Mouse (Mus musculus): ENCODE measurements around the gene Tmem256. TPM values are rescaled to one million over a fixed set of nuclear protein-coding genes. Genes with fewer than 3 reads are reported as not detected.

Tmem256 gene
- polyA plus RNA-seq, 1 experiment from 2014 or later = 434 TPM

Small RNAs within 50 kb of the gene (microRNA-seq; reads per million reads assigned to microRNA genes)
- gene Mir6924 = not detected

Other genes with a start within 250 kb of the Tmem256 start
- 8.4 and 10.1 TPM in 2 replicates for gene Atp1b2, start 232.6 kb upstream of the Tmem256 start, polyA plus RNA-seq (2015; fragmentation: Nextera tagmentation; extraction: Ambion mirVana)
- not detected in 2 replicates for gene Shbg, start 220.6 kb upstream of the Tmem256 start, polyA plus RNA-seq (2015; fragmentation: Nextera tagmentation; extraction: Ambion mirVana)
- 17.8 and 18.6 TPM in 2 replicates for gene Sat2, start 216.5 kb upstream of the Tmem256 start, polyA plus RNA-seq (2015; fragmentation: Nextera tagmentation; extraction: Ambion mirVana)
- 26.7 and 27.8 TPM in 2 replicates for gene Fxr2, start 205.5 kb upstream of the Tmem256 start, polyA plus RNA-seq (2015; fragmentation: Nextera tagmentation; extraction: Ambion mirVana)
- 0.24 and 0.25 TPM in 2 replicates for gene Sox15, start 183.2 kb upstream of the Tmem256 start, polyA plus RNA-seq (2015; fragmentation: Nextera tagmentation; extraction: Ambion mirVana)
- 66.2 and 66.7 TPM in 2 replicates for gene Mpdu1, start 175.9 kb upstream of the Tmem256 start, polyA plus RNA-seq (2015; fragmentation: Nextera tagmentation; extraction: Ambion mirVana)
- 11.5 and 11.8 TPM in 2 replicates for gene Cd68, start 172.4 kb upstream of the Tmem256 start, polyA plus RNA-seq (2015; fragmentation: Nextera tagmentation; extraction: Ambion mirVana)
- gene Eif4a1, start 166.1 kb upstream of the Tmem256 start, polyA plus RNA-seq (2015; fragmentation: Nextera tagmentation; extraction: Ambion mirVana) = 595 and 603 TPM in 2 replicates
- gene Senp3, start 156.4 kb upstream of the Tmem256 start, polyA plus RNA-seq (2015; fragmentation: Nextera tagmentation; extraction: Ambion mirVana) = 72.5 and 81.1 TPM in 2 replicates
- gene Tnfsf13, start 152.7 kb upstream of the Tmem256 start, polyA plus RNA-seq (2015; fragmentation: Nextera tagmentation; extraction: Ambion mirVana) = 1.0 and 1.1 TPM in 2 replicates
- 8.3 and 8.9 TPM in 2 replicates for gene Tnfsf12, start 142.7 kb upstream of the Tmem256 start, polyA plus RNA-seq (2015; fragmentation: Nextera tagmentation; extraction: Ambion mirVana)
- 4.3 and 5.9 TPM in 2 replicates for gene Tnfsfm13, start 142.4 kb upstream of the Tmem256 start, polyA plus RNA-seq (2015; fragmentation: Nextera tagmentation; extraction: Ambion mirVana)
- 26.7 and 31.6 TPM in 2 replicates for gene Polr2a, start 79.9 kb upstream of the Tmem256 start, polyA plus RNA-seq (2015; fragmentation: Nextera tagmentation; extraction: Ambion mirVana)
- gene Slc35g3, start 76.5 kb upstream of the Tmem256 start, polyA plus RNA-seq (2015; fragmentation: Nextera tagmentation; extraction: Ambion mirVana) = 0.19 and 0.26 TPM in 2 replicates
- gene Zbtb4, start 72.6 kb upstream of the Tmem256 start, polyA plus RNA-seq (2015; fragmentation: Nextera tagmentation; extraction: Ambion mirVana) = 2.6 and 3.0 TPM in 2 replicates
- 15.7 and 15.8 TPM in 2 replicates for gene Chrnb1, start 42.6 kb upstream of the Tmem256 start, polyA plus RNA-seq (2015; fragmentation: Nextera tagmentation; extraction: Ambion mirVana)
- 1.2 and 1.3 TPM in 2 replicates for gene Fgf11, start 36.7 kb upstream of the Tmem256 start, polyA plus RNA-seq (2015; fragmentation: Nextera tagmentation; extraction: Ambion mirVana)
- 6.3 and 7.3 TPM in 2 replicates for gene Tmem102, start 32.9 kb upstream of the Tmem256 start, polyA plus RNA-seq (2015; fragmentation: Nextera tagmentation; extraction: Ambion mirVana)
- gene Gm39566, start 23.2 kb upstream of the Tmem256 start, polyA plus RNA-seq (2015; fragmentation: Nextera tagmentation; extraction: Ambion mirVana) = not detected in 2 replicates
- not detected in 2 replicates for gene Spem2, start 20.0 kb upstream of the Tmem256 start, polyA plus RNA-seq (2015; fragmentation: Nextera tagmentation; extraction: Ambion mirVana)
- not detected in 2 replicates for gene Spem1, start 16.3 kb upstream of the Tmem256 start, polyA plus RNA-seq (2015; fragmentation: Nextera tagmentation; extraction: Ambion mirVana)
- gene Nlgn2, start 730 bp upstream of the Tmem256 start, polyA plus RNA-seq (2015; fragmentation: Nextera tagmentation; extraction: Ambion mirVana) = 5.5 and 6.5 TPM in 2 replicates
- 110 and 119 TPM in 2 replicates for gene Plscr3, start 7.9 kb downstream of the Tmem256 start, polyA plus RNA-seq (2015; fragmentation: Nextera tagmentation; extraction: Ambion mirVana)
- 9.2 and 9.6 TPM in 2 replicates for gene Tnk1, start 20.2 kb downstream of the Tmem256 start, polyA plus RNA-seq (2015; fragmentation: Nextera tagmentation; extraction: Ambion mirVana)
- gene Tmem95, start 39.5 kb downstream of the Tmem256 start, polyA plus RNA-seq (2015; fragmentation: Nextera tagmentation; extraction: Ambion mirVana) = not detected in 2 replicates
- gene Kctd11, start 42.9 kb downstream of the Tmem256 start, polyA plus RNA-seq (2015; fragmentation: Nextera tagmentation; extraction: Ambion mirVana) = 8.1 and 8.6 TPM in 2 replicates
- gene Acap1, start 57.0 kb downstream of the Tmem256 start, polyA plus RNA-seq (2015; fragmentation: Nextera tagmentation; extraction: Ambion mirVana) = 1.4 and 5.0 TPM in 2 replicates
- gene 2810408A11Rik, start 62.5 kb downstream of the Tmem256 start, polyA plus RNA-seq (2015; fragmentation: Nextera tagmentation; extraction: Ambion mirVana) = 11.9 and 13.0 TPM in 2 replicates
- 7.1 and 8.0 TPM in 2 replicates for gene Neurl4, start 62.6 kb downstream of the Tmem256 start, polyA plus RNA-seq (2015; fragmentation: Nextera tagmentation; extraction: Ambion mirVana)
- gene Gps2, start 75.4 kb downstream of the Tmem256 start, polyA plus RNA-seq (2015; fragmentation: Nextera tagmentation; extraction: Ambion mirVana) = 81.7 and 82.2 TPM in 2 replicates
- gene Eif5a, start 83.4 kb downstream of the Tmem256 start, polyA plus RNA-seq (2015; fragmentation: Nextera tagmentation; extraction: Ambion mirVana) = 1,673 and 1,693 TPM in 2 replicates
- 2.8 and 3.0 TPM in 2 replicates for gene Ybx2, start 97.3 kb downstream of the Tmem256 start, polyA plus RNA-seq (2015; fragmentation: Nextera tagmentation; extraction: Ambion mirVana)
- 18.0 and 20.6 TPM in 2 replicates for gene Slc2a4, start 109.7 kb downstream of the Tmem256 start, polyA plus RNA-seq (2015; fragmentation: Nextera tagmentation; extraction: Ambion mirVana)
- 154 and 170 TPM in 2 replicates for gene Cldn7, start 126.3 kb downstream of the Tmem256 start, polyA plus RNA-seq (2015; fragmentation: Nextera tagmentation; extraction: Ambion mirVana)
- 22.3 and 25.4 TPM in 2 replicates for gene Ctdnep1, start 142.6 kb downstream of the Tmem256 start, polyA plus RNA-seq (2015; fragmentation: Nextera tagmentation; extraction: Ambion mirVana)
- gene Elp5, start 144.0 kb downstream of the Tmem256 start, polyA plus RNA-seq (2015; fragmentation: Nextera tagmentation; extraction: Ambion mirVana) = 106 and 111 TPM in 2 replicates
- 453 and 455 TPM in 2 replicates for gene Gabarap, start 152.6 kb downstream of the Tmem256 start, polyA plus RNA-seq (2015; fragmentation: Nextera tagmentation; extraction: Ambion mirVana)
- gene Phf23, start 157.3 kb downstream of the Tmem256 start, polyA plus RNA-seq (2015; fragmentation: Nextera tagmentation; extraction: Ambion mirVana) = 75.0 and 78.2 TPM in 2 replicates
- 34.7 and 40.3 TPM in 2 replicates for gene Dvl2, start 162.1 kb downstream of the Tmem256 start, polyA plus RNA-seq (2015; fragmentation: Nextera tagmentation; extraction: Ambion mirVana)
- gene Acadvl, start 176.9 kb downstream of the Tmem256 start, polyA plus RNA-seq (2015; fragmentation: Nextera tagmentation; extraction: Ambion mirVana) = 73.9 and 81.3 TPM in 2 replicates
- gene Dlg4, start 178.4 kb downstream of the Tmem256 start, polyA plus RNA-seq (2015; fragmentation: Nextera tagmentation; extraction: Ambion mirVana) = 5.6 and 5.9 TPM in 2 replicates
- 0.23 and 0.29 TPM in 2 replicates for gene Asgr1, start 215.6 kb downstream of the Tmem256 start, polyA plus RNA-seq (2015; fragmentation: Nextera tagmentation; extraction: Ambion mirVana)

All from lung, embryonic 15.5 days (tissue).